Mouse (Mus musculus) forebrain, embryonic 14.5 days (tissue): ENCODE data around the gene Gpatch2l. TPM values are rescaled to one million over a fixed set of nuclear protein-coding genes. Genes with fewer than 3 reads are reported as not detected.
A peak's percentile ranks its signal among the peaks of the same experiment; 100 is the strongest.

Experiments used
- ATAC-seq: fragments of 200-750 bp; cut with Nextera tagmentation; 2 replicates; pipeline ENCODE4 v1.8.0; 2017; ENCODE audit warnings: mild to moderate bottlenecking, moderate library complexity
- DNase-seq: peaks from one replicate; pipeline ENCODE4 v3.0.0-alpha.2; 2015; ENCODE audit warnings: low spot score
- H3K27ac ChIP-seq: fragments of 300-500 bp; sonication (generic); 2 replicates; pipeline ENCODE4 v1.5.1; 2014; ENCODE audit warnings: low read depth, mild to moderate bottlenecking, control low read depth, low read length, moderate library complexity
- H3K27me3 ChIP-seq: fragments of 300-500 bp; sonication (generic); replicated peaks from 2 replicates; pipeline ENCODE4 v1.6.1; 2014; ENCODE audit warnings: low read length, control low read depth, mixed read lengths; ENCODE audit not compliant: control insufficient read depth, insufficient read depth
- H3K36me3 ChIP-seq: fragments of 300-500 bp; sonication (generic); 2 replicates; pipeline ENCODE4 v1.6.1; 2014; ENCODE audit warnings: low read length, control low read depth; ENCODE audit not compliant: control insufficient read depth, insufficient read depth
- H3K4me1 ChIP-seq: fragments of 300-500 bp; sonication (generic); 2 replicates; pipeline ENCODE4 v1.6.1; 2014; ENCODE audit warnings: antibody characterized with exemption, low read length, control low read depth; ENCODE audit not compliant: control insufficient read depth, insufficient read depth
- H3K4me2 ChIP-seq: fragments of 300-500 bp; sonication (generic); 2 replicates; pipeline ENCODE4 v1.6.1; 2014; ENCODE audit warnings: mild to moderate bottlenecking, control low read depth, low read length
- H3K4me3 ChIP-seq: fragments of 300-500 bp; sonication (generic); 2 replicates; pipeline ENCODE4 v1.5.1; 2014; ENCODE audit warnings: low read depth, low read length, control low read depth
- H3K9ac ChIP-seq: fragments of 300-500 bp; sonication (generic); 2 replicates; pipeline ENCODE4 v1.6.1; 2014; ENCODE audit warnings: mild to moderate bottlenecking, low read length, control low read depth, moderate library complexity
- H3K9me3 ChIP-seq: fragments of 300-500 bp; sonication (generic); replicated peaks from 2 replicates; pipeline ENCODE4 v1.6.1; 2016; ENCODE audit warnings: low read length, control low read depth, mixed read lengths; ENCODE audit not compliant: control insufficient read depth
- WGBS: fragments of 180-500 bp; shearing (Covaris S2); extraction: QIAGEN DNeasy Blood & Tissue Kit; methylation state at CpG from one replicate; pipeline ENCODE4 v1.1.7; 2014; 5-methylcytosine and 5-hydroxymethylcytosine counted together
- polyA plus RNA-seq: library from polyadenylated mRNA; unstranded; fragments of >200 nt; fragmentation: Nextera tagmentation; extraction: Ambion mirVana; gene quantifications from 2 replicates; pipeline ENCODE4 v1.2.1, GENCODE M21; 2014

Gene Gpatch2l
- polyA plus RNA-seq, 1 experiment from 2014 or later: 23.5 TPM

- Histone ChIP-seq H3K4me1 (peaks cover 10% of the 10 kb centered on the region), H3K4me2 (no peak overlapping the region), H3K9ac (no peak overlapping the region), H3K4me3 (no peak overlapping the region), H3K9me3 (no peaks in the 10 kb centered on the region), H3K36me3 (peaks cover 19% of the 10 kb centered on the region), H3K27ac (no peak overlapping the region), H3K27me3 (no peaks in the 10 kb centered on the region)
- ATAC-seq (no peak), DNase-seq (no peak)
- WGBS: 72% methylated on average over 2 of the region's 2 CpGs
These were observed 32.6 kb downstream of the Gpatch2l start for GRCm38 (mm10) chr12:86274246-86274645.

- ATAC-seq: no peak
- H3K4me1 ChIP-seq: peaks cover 13% of the 10 kb centered on the region
- peaks cover 7% of the 10 kb centered on the region; the same call in 1 of the 2 replicates for H3K36me3 ChIP-seq
- no peaks in the 10 kb centered on the region for H3K9me3 ChIP-seq
- DNase-seq: no peak
- 82% methylated on average over 3 of the region's 3 CpGs for WGBS
- H3K4me2 ChIP-seq: no peak overlapping the region
- no peak overlapping the region for H3K9ac ChIP-seq
- H3K27ac ChIP-seq: no peak overlapping the region
- H3K27me3 ChIP-seq: no peaks in the 10 kb centered on the region
- H3K4me3 ChIP-seq: no peak overlapping the region
These were observed 34.1 kb downstream of the Gpatch2l start for GRCm38 (mm10) chr12:86275731-86276130.

GRCm38 (mm10) chr12:86276463-86276862 lies 34.8 kb downstream of the Gpatch2l start:
- ATAC-seq: no peak
- no peaks in the 10 kb centered on the region for H3K27me3 ChIP-seq
- no peak for DNase-seq
- no peak overlapping the region for H3K4me3 ChIP-seq
- 0 out of 2 replicates have a peak overlapping the region, but pooled peaks have one; percentile 21 for H3K27ac ChIP-seq
- peaks cover 12% of the 10 kb centered on the region for H3K4me1 ChIP-seq
- 93% methylated on average over 2 of the region's 2 CpGs for WGBS
- H3K36me3 ChIP-seq: peaks cover 7% of the 10 kb centered on the region; the same call in 1 of the 2 replicates
- H3K4me2 ChIP-seq: no peak overlapping the region
- H3K9ac ChIP-seq: no peak overlapping the region
- no peaks in the 10 kb centered on the region for H3K9me3 ChIP-seq

- Histone ChIP-seq H3K27me3 (no peaks in the 10 kb centered on the region), H3K9ac (no peak overlapping the region), H3K9me3 (no peaks in the 10 kb centered on the region), H3K4me1 (peaks cover 9% of the 10 kb centered on the region), H3K4me3 (no peak overlapping the region), H3K27ac (0 out of 2 replicates have a peak overlapping the region, but pooled peaks have one; percentile 21), H3K36me3 (peaks cover 10% of the 10 kb centered on the region; the same call in 1 of the 2 replicates), H3K4me2 (no peak overlapping the region)
- DNase-seq: peak; percentile 53
- peak; percentile 54; the same call in 1 of the 2 replicates for ATAC-seq
- WGBS: 44% methylated on average over 5 of the region's 5 CpGs
These were observed 35.2 kb downstream of the Gpatch2l start for GRCm38 (mm10) chr12:86276895-86277294.

GRCm38 (mm10) chr12:86280000-86280399 lies 38.3 kb downstream of the Gpatch2l start:
- ATAC-seq (peak; percentile 62; the same call in 1 of the 2 replicates), DNase-seq (peak; percentile 69)
- H3K4me1 ChIP-seq: peaks cover 9% of the 10 kb centered on the region
- 19% methylated on average over 10 of the region's 10 CpGs for WGBS
- H3K36me3 ChIP-seq: peaks cover 23% of the 10 kb centered on the region
- H3K27me3 ChIP-seq: no peaks in the 10 kb centered on the region
- H3K4me3 ChIP-seq: no peak overlapping the region
- H3K27ac ChIP-seq: no peak overlapping the region
- H3K9ac ChIP-seq: no peak overlapping the region
- H3K9me3 ChIP-seq: no peaks in the 10 kb centered on the region
- H3K4me2 ChIP-seq: no peak overlapping the region

GRCm38 (mm10) chr12:86285704-86286103 lies 44.0 kb downstream of the Gpatch2l start:
- Histone ChIP-seq H3K4me1 (no peaks in the 10 kb centered on the region), H3K9ac (no peak overlapping the region), H3K27ac (no peak overlapping the region), H3K27me3 (no peaks in the 10 kb centered on the region), H3K36me3 (peaks cover 39% of the 10 kb centered on the region), H3K4me3 (no peak overlapping the region), H3K4me2 (no peak overlapping the region), H3K9me3 (no peaks in the 10 kb centered on the region)
- DNase-seq (no peak), ATAC-seq (no peak)
- 94% methylated on average over 2 of the region's 2 CpGs for WGBS

GRCm38 (mm10) chr12:86297450-86297849 lies 55.8 kb downstream of the Gpatch2l start:
- ATAC-seq: no peak
- Histone ChIP-seq H3K9me3 (no peaks in the 10 kb centered on the region), H3K4me1 (no peaks in the 10 kb centered on the region), H3K27ac (no peak overlapping the region), H3K27me3 (no peaks in the 10 kb centered on the region), H3K36me3 (0 out of 2 replicates have a peak, but pooled peaks cover 3% of the 10 kb centered on the region), H3K4me3 (no peak overlapping the region), H3K9ac (no peak overlapping the region), H3K4me2 (no peak overlapping the region)
- WGBS: 81% methylated on average over 10 of the region's 10 CpGs
- no peak for DNase-seq

GRCm38 (mm10) chr12:86302973-86303372 lies 61.3 kb downstream of the Gpatch2l start:
- no peaks in the 10 kb centered on the region for H3K27me3 ChIP-seq
- H3K27ac ChIP-seq: no peak overlapping the region
- WGBS: 89% methylated on average over 10 of the region's 10 CpGs
- no peak overlapping the region for H3K4me3 ChIP-seq
- no peaks in the 10 kb centered on the region for H3K9me3 ChIP-seq
- H3K36me3 ChIP-seq: no peaks in the 10 kb centered on the region
- ATAC-seq: no peak
- H3K4me2 ChIP-seq: no peak overlapping the region
- no peaks in the 10 kb centered on the region for H3K4me1 ChIP-seq
- DNase-seq: no peak
- H3K9ac ChIP-seq: no peak overlapping the region

GRCm38 (mm10) chr12:86305045-86305444 lies 63.4 kb downstream of the Gpatch2l start:
- Histone ChIP-seq H3K4me1 (no peaks in the 10 kb centered on the region), H3K36me3 (no peaks in the 10 kb centered on the region), H3K9ac (no peak overlapping the region), H3K27me3 (no peaks in the 10 kb centered on the region), H3K27ac (no peak overlapping the region), H3K9me3 (no peaks in the 10 kb centered on the region), H3K4me3 (no peak overlapping the region), H3K4me2 (no peak overlapping the region)
- ATAC-seq: no peak
- DNase-seq: no peak
- WGBS: 67% methylated on average over 7 of the region's 7 CpGs
